Mouse (Mus musculus) MEL (cell line): ENCODE measurements around the gene 9330182L06Rik. TPM values are rescaled to one million over a fixed set of nuclear protein-coding genes. Genes with fewer than 3 reads are reported as not detected.

Experiments
- DNase-seq: peaks from one replicate; pipeline ENCODE4 v3.0.0; 2011; ENCODE audit warnings: low read depth, low spot score
- H3K27ac ChIP-seq: 2 replicates; pipeline ENCODE4 v1.5.1; 2012; ENCODE audit warnings: low read depth, mild to moderate bottlenecking, control low read depth, low read length, moderate library complexity; ENCODE audit not compliant: control insufficient read depth
- H3K27me3 ChIP-seq, 2 experiments: fragments of 150-350 bp in 1 of 2; sonication (generic) in 1 of 2; 2 replicates each; pipeline ENCODE4 v1.6.1; 2012; ENCODE audit warnings: low read length in 2 of 2, mild to moderate bottlenecking in 2 of 2, improper control_type of control experiment in 1 of 2, moderate library complexity in 1 of 2; ENCODE audit not compliant: insufficient read depth in 2 of 2, control insufficient read depth in 1 of 2
- H3K36me3 ChIP-seq, 2 experiments: 2 replicates each; pipeline ENCODE4 v1.6.1; 2012 to 2014; ENCODE audit warnings: low read length in 2 of 2, improper control_type of control experiment in 1 of 2, inconsistent platforms in 1 of 2, mild to moderate bottlenecking in 1 of 2; ENCODE audit not compliant: insufficient read depth in 2 of 2, control insufficient read depth in 1 of 2
- H3K4me1 ChIP-seq, 2 experiments: fragments of 150-350 bp in 1 of 2; sonication (generic) in 1 of 2; 2 replicates each; pipeline ENCODE4 v1.6.1; 2012; ENCODE audit warnings: low read length in 2 of 2, improper control_type of control experiment in 1 of 2, mild to moderate bottlenecking in 1 of 2; ENCODE audit not compliant: insufficient read depth in 2 of 2, control insufficient read depth in 1 of 2
- H3K4me3 ChIP-seq, 2 experiments: fragments of 150-350 bp in 1 of 2; sonication (generic) in 1 of 2; 2 replicates each; pipeline ENCODE4 v1.5.1; 2012; ENCODE audit warnings: low read depth in 2 of 2, low read length in 2 of 2, mild to moderate bottlenecking in 2 of 2, moderate library complexity in 2 of 2, control low read depth in 1 of 2, improper control_type of control experiment in 1 of 2; ENCODE audit not compliant: control insufficient read depth in 1 of 2, insufficient read depth in 1 of 2
- H3K79me2 ChIP-seq: 2 replicates; pipeline ENCODE4 v1.6.1; 2012; ENCODE audit warnings: mild to moderate bottlenecking, low read length, moderate library complexity; ENCODE audit not compliant: control insufficient read depth, poor library complexity, insufficient read depth
- H3K9ac ChIP-seq: 2 replicates; pipeline ENCODE4 v1.6.1; 2012; ENCODE audit warnings: low read depth, mild to moderate bottlenecking, control low read depth, low read length, moderate library complexity; ENCODE audit not compliant: control insufficient read depth, poor library complexity, severe bottlenecking
- H3K9me3 ChIP-seq: fragments of 150-350 bp; sonication (generic); replicated peaks from 2 replicates; pipeline ENCODE4 v1.6.1; 2012; ENCODE audit warnings: mild to moderate bottlenecking, low read length, improper control_type of control experiment, moderate library complexity; ENCODE audit not compliant: insufficient read depth
- CTCF ChIP-seq, 3 experiments: IDR thresholded peaks in 2 of 3; conservative IDR thresholded peaks in 1 of 3; 2 replicates each; pipeline ENCODE4 v1.5.1; 2011 to 2012; ENCODE audit warnings: low read length in 3 of 3, low read depth in 2 of 3, mild to moderate bottlenecking in 2 of 3, improper control_type of control experiment in 1 of 3, inconsistent platforms in 1 of 3, mixed read lengths in 1 of 3, moderate library complexity in 1 of 3; ENCODE audit not compliant: control insufficient read depth in 1 of 3, insufficient read depth in 1 of 3, poor library complexity in 1 of 3, severe bottlenecking in 1 of 3
- E2F4 ChIP-seq: IDR thresholded peaks from 2 replicates; pipeline ENCODE4 v1.6.1; 2011; ENCODE audit warnings: low read depth, low read length, improper control_type of control experiment, borderline replicate concordance
- EP300 ChIP-seq, 2 experiments: IDR thresholded peaks; 2 replicates each; pipeline ENCODE4 v1.6.1; 2011; ENCODE audit warnings: improper control_type of control experiment in 2 of 2, low read length in 2 of 2, low read depth in 1 of 2, mild to moderate bottlenecking in 1 of 2
- GABPA ChIP-seq: IDR thresholded peaks from 2 replicates; pipeline ENCODE4 v1.6.1; 2012; ENCODE audit warnings: low read depth, mild to moderate bottlenecking, inconsistent platforms, low read length, improper control_type of control experiment, moderate library complexity
- GATA1 ChIP-seq: IDR thresholded peaks from 2 replicates; pipeline ENCODE4 v1.6.1; 2011; ENCODE audit warnings: low read depth, low read length, improper control_type of control experiment
- HCFC1 ChIP-seq: IDR thresholded peaks from 2 replicates; pipeline ENCODE4 v1.6.1; 2012; ENCODE audit warnings: low read depth, mild to moderate bottlenecking, inconsistent platforms, low read length, improper control_type of control experiment, moderate library complexity
- JUND ChIP-seq: IDR thresholded peaks from 2 replicates; pipeline ENCODE4 v1.6.1; 2011; ENCODE audit warnings: low read depth, mild to moderate bottlenecking, improper control_type of control experiment, low read length
- KAT2A ChIP-seq: conservative IDR thresholded peaks from 2 replicates; pipeline ENCODE4 v1.6.1; 2012; ENCODE audit warnings: low read depth, low read length, improper control_type of control experiment, inconsistent platforms
- MAFK ChIP-seq: IDR thresholded peaks from 2 replicates; pipeline ENCODE4 v1.6.1; 2011; ENCODE audit warnings: low read depth, mild to moderate bottlenecking, low read length, improper control_type of control experiment, borderline replicate concordance
- MEF2A ChIP-seq: IDR thresholded peaks from 2 replicates; pipeline ENCODE4 v1.6.1; 2014; ENCODE audit warnings: low read depth, mild to moderate bottlenecking, inconsistent platforms, low read length, improper control_type of control experiment; ENCODE audit not compliant: poor library complexity, insufficient replicate concordance, severe bottlenecking; ENCODE audit errors: extremely low read depth
- MXI1 ChIP-seq: IDR thresholded peaks from 2 replicates; pipeline ENCODE4 v1.6.1; 2011; ENCODE audit warnings: mild to moderate bottlenecking, low read depth, low read length, improper control_type of control experiment
- MYB ChIP-seq: IDR thresholded peaks from 2 replicates; pipeline ENCODE4 v1.6.1; 2011; ENCODE audit warnings: mild to moderate bottlenecking, low read depth, low read length, improper control_type of control experiment
- MYC ChIP-seq: IDR thresholded peaks from 2 replicates; pipeline ENCODE4 v1.6.1; 2011; ENCODE audit warnings: low read depth, mild to moderate bottlenecking, low read length, improper control_type of control experiment, moderate library complexity
- NRF1 ChIP-seq: IDR thresholded peaks from 2 replicates; pipeline ENCODE4 v1.6.1; 2014; ENCODE audit warnings: low read depth, mild to moderate bottlenecking, inconsistent platforms, low read length, improper control_type of control experiment, moderate library complexity; ENCODE audit not compliant: poor library complexity, insufficient read depth, severe bottlenecking
- POLR2A ChIP-seq, 2 experiments: IDR thresholded peaks; 2 replicates each; pipeline ENCODE4 v1.6.1; 2011 to 2012; ENCODE audit warnings: low read length in 2 of 2, mild to moderate bottlenecking in 2 of 2, control low read depth in 1 of 2, improper control_type of control experiment in 1 of 2, low read depth in 1 of 2, moderate library complexity in 1 of 2; ENCODE audit not compliant: control insufficient read depth in 1 of 2, insufficient read depth in 1 of 2, poor library complexity in 1 of 2
- POLR2AphosphoS2 ChIP-seq: IDR thresholded peaks from 2 replicates; pipeline ENCODE4 v1.6.1; 2011; ENCODE audit warnings: low read length, improper control_type of control experiment
- POLR2AphosphoS5 ChIP-seq: IDR thresholded peaks from 2 replicates; pipeline ENCODE4 v1.6.1; 2012; ENCODE audit warnings: low read depth, borderline replicate concordance, mild to moderate bottlenecking, inconsistent platforms, low read length, moderate library complexity, mixed read lengths
- SIN3A ChIP-seq: IDR thresholded peaks from 2 replicates; pipeline ENCODE4 v1.6.1; 2012; ENCODE audit warnings: low read length, improper control_type of control experiment, inconsistent platforms
- SMC3 ChIP-seq: IDR thresholded peaks from 2 replicates; pipeline ENCODE4 v1.6.1; 2011; ENCODE audit warnings: low read depth, low read length, improper control_type of control experiment
- TAL1 ChIP-seq: IDR thresholded peaks from 2 replicates; pipeline ENCODE4 v1.6.1; 2012; ENCODE audit warnings: mild to moderate bottlenecking, inconsistent platforms, low read length, moderate library complexity, mixed read lengths
- TBP ChIP-seq: IDR thresholded peaks from 2 replicates; pipeline ENCODE4 v1.8.0; 2011; ENCODE audit warnings: low read depth, low read length, improper control_type of control experiment
- TCF12 ChIP-seq: IDR thresholded peaks from 2 replicates; pipeline ENCODE4 v1.6.1; 2014; ENCODE audit warnings: low read depth, mild to moderate bottlenecking, inconsistent platforms, low read length, improper control_type of control experiment, moderate library complexity
- UBTF ChIP-seq: IDR thresholded peaks from 2 replicates; pipeline ENCODE4 v1.6.1; 2012; ENCODE audit warnings: low read depth, mild to moderate bottlenecking, inconsistent platforms, low read length, improper control_type of control experiment, moderate library complexity, borderline replicate concordance; ENCODE audit not compliant: insufficient read depth
- USF1 ChIP-seq: IDR thresholded peaks from 2 replicates; pipeline ENCODE4 v1.6.1; 2014; ENCODE audit warnings: low read depth, mild to moderate bottlenecking, inconsistent platforms, low read length, improper control_type of control experiment, moderate library complexity
- USF2 ChIP-seq, 2 experiments: IDR thresholded peaks; 2 replicates each; pipeline ENCODE4 v1.6.1; 2011 to 2012; ENCODE audit warnings: improper control_type of control experiment in 2 of 2, low read length in 2 of 2, borderline replicate concordance in 1 of 2, inconsistent platforms in 1 of 2, low read depth in 1 of 2, mild to moderate bottlenecking in 1 of 2; ENCODE audit not compliant: insufficient read depth in 1 of 2
- ZC3H11A ChIP-seq: IDR thresholded peaks from 2 replicates; pipeline ENCODE4 v1.6.1; 2012; ENCODE audit warnings: low read depth, mild to moderate bottlenecking, inconsistent platforms, low read length, improper control_type of control experiment
- ZMIZ1 ChIP-seq: IDR thresholded peaks from 2 replicates; pipeline ENCODE4 v1.6.1; 2012; ENCODE audit warnings: low read depth, mild to moderate bottlenecking, inconsistent platforms, low read length, improper control_type of control experiment, moderate library complexity
- ZNF384 ChIP-seq: IDR thresholded peaks from 2 replicates; pipeline ENCODE4 v1.6.1; 2012; ENCODE audit warnings: low read depth, mild to moderate bottlenecking, inconsistent platforms, low read length, improper control_type of control experiment
- polyA plus RNA-seq, 2 experiments: library from polyadenylated mRNA; stranded (reverse) in 1 of 2; unstranded in 1 of 2; fragments of >175 nt in 1 of 2; fragments of >200 nt in 1 of 2; gene quantifications; 2 replicates each; pipeline versions ENCODE4 v1.2.1 to v1.2.4; 2012; ENCODE audit warnings: low replicate concordance in 2 of 2, low read depth in 1 of 2; ENCODE audit not compliant: insufficient read length in 2 of 2, insufficient read depth in 1 of 2, missing spikeins in 1 of 2
- total RNA-seq: library from RNA; depleted of rRNA; stranded (reverse); fragments of 300-350 nt; gene quantifications from 2 replicates; pipeline ENCODE4 v1.2.3, GENCODE M21; 2012

Gene 9330182L06Rik
- total and polyA plus RNA-seq, 3 experiments = not detected

- Histone ChIP-seq H3K9ac (no peak overlapping the region), H3K36me3 (no peaks in the 10 kb centered on the region), H3K4me3 (no peak overlapping the region), H3K27me3 (no peaks in the 10 kb centered on the region), H3K4me1 (no peaks in the 10 kb centered on the region), H3K79me2 (no peaks in the 10 kb centered on the region), H3K9me3 (no peaks in the 10 kb centered on the region), H3K27ac (no peak overlapping the region)
- no peak for DNase-seq
- no peak for TF ChIP-seq UBTF
- no peak for TF ChIP-seq TCF12
- no peak for TF ChIP-seq ZNF384
- no peak for TF ChIP-seq NRF1
- no peak for TF ChIP-seq SIN3A
- TF ChIP-seq SMC3 = no peak
- no peak for TF ChIP-seq ZMIZ1
- no peak for TF ChIP-seq TBP
- no peak for TF ChIP-seq E2F4
- TF ChIP-seq MXI1 = no peak
- TF ChIP-seq USF1 = no peak
- no peak for TF ChIP-seq POLR2AphosphoS5
- no peak for TF ChIP-seq JUND
Measured at GRCm38 (mm10) chr5:9338756-9339510, 73.0 kb downstream of the 9330182L06Rik start.

- no peak overlapping the region for H3K27ac ChIP-seq
- H3K79me2 ChIP-seq = no peaks in the 10 kb centered on the region
- TF ChIP-seq MAFK = no peak
- TF ChIP-seq TAL1 = no peak
- TF ChIP-seq GABPA = no peak
- TF ChIP-seq EP300 (IDR thresholded peaks at IDR 0.05; ENCODE audit: low read depth in 1 of 2, low read length in 2 of 2) = no peak
- no peak for TF ChIP-seq MEF2A
- no peak for TF ChIP-seq GATA1
- no peak for TF ChIP-seq MYB
- no peak for TF ChIP-seq HCFC1
- TF ChIP-seq POLR2A (IDR thresholded peaks at IDR 0.05; ENCODE audit: control insufficient read depth in 1 of 2, insufficient read depth in 1 of 2, low read depth in 1 of 2, low read length in 2 of 2, poor library complexity in 1 of 2) = no peak
- TF ChIP-seq POLR2AphosphoS2 = no peak
- TF ChIP-seq E2F4 = no peak
- no peak for TF ChIP-seq MYC
- no peak for TF ChIP-seq MXI1
- TF ChIP-seq USF1 = no peak
- no peak for TF ChIP-seq ZC3H11A
- TF ChIP-seq USF2 (IDR thresholded peaks at IDR 0.05; ENCODE audit: borderline replicate concordance in 1 of 2, insufficient read depth in 1 of 2, low read depth in 1 of 2, low read length in 2 of 2) = no peak
- no peak for TF ChIP-seq SIN3A
- no peak for TF ChIP-seq KAT2A
- no peak for TF ChIP-seq CTCF (IDR thresholded peaks at IDR 0.05 in 2 of 3, conservative IDR thresholded peaks at IDR 0.05 in 1 of 3; ENCODE audit: control insufficient read depth in 1 of 3, insufficient read depth in 1 of 3, low read depth in 2 of 3, low read length in 3 of 3, poor library complexity in 1 of 3, severe bottlenecking in 1 of 3)
- H3K9me3 ChIP-seq = no peaks in the 10 kb centered on the region
- H3K4me1 ChIP-seq = no peaks in the 10 kb centered on the region
- no peaks in the 10 kb centered on the region for H3K27me3 ChIP-seq
- H3K36me3 ChIP-seq = no peaks in the 10 kb centered on the region
- no peak for DNase-seq
- H3K9ac ChIP-seq = no peak overlapping the region
- H3K4me3 ChIP-seq = no peak overlapping the region
Measured at GRCm38 (mm10) chr5:9339511-9340173, 73.7 kb downstream of the 9330182L06Rik start.
